Mouse (Mus musculus) midbrain, postnatal 0 days (tissue): ENCODE measurements around the gene Sipa1l1. TPM values are rescaled to one million over a fixed set of nuclear protein-coding genes. Genes with fewer than 3 reads are reported as not detected.

Experiments used
- ATAC-seq: fragments of 200-750 bp; cut with Nextera tagmentation; 2 replicates; pipeline ENCODE4 v1.8.0; 2017; ENCODE audit warnings: moderate number of reproducible peaks, mild to moderate bottlenecking, moderate TSS enrichment, moderate library complexity; ENCODE audit not compliant: low FRiP score
- DNase-seq: peaks from one replicate; pipeline ENCODE4 v3.0.0-alpha.2; 2015; ENCODE audit warnings: low spot score
- H3K27ac ChIP-seq: fragments of 300-500 bp; sonication (generic); 2 replicates; pipeline ENCODE4 v1.5.1; 2014; ENCODE audit warnings: low read depth, mild to moderate bottlenecking, low read length, mixed read lengths
- H3K27me3 ChIP-seq: fragments of 300-500 bp; sonication (generic); 2 replicates; pipeline ENCODE4 v1.6.1; 2014; ENCODE audit warnings: low read length, control low read depth, mixed read lengths; ENCODE audit not compliant: insufficient read depth
- H3K36me3 ChIP-seq: fragments of 300-500 bp; sonication (generic); 2 replicates; pipeline ENCODE4 v1.6.1; 2014; ENCODE audit warnings: low read length, control low read depth, mixed read lengths; ENCODE audit not compliant: insufficient read depth
- H3K4me1 ChIP-seq: fragments of 300-500 bp; sonication (generic); 2 replicates; pipeline ENCODE4 v1.6.1; 2014; ENCODE audit warnings: mild to moderate bottlenecking, control low read depth, antibody characterized with exemption, low read length, mixed read lengths; ENCODE audit not compliant: insufficient read depth
- H3K4me2 ChIP-seq: fragments of 300-500 bp; sonication (generic); 2 replicates; pipeline ENCODE4 v1.6.1; 2014; ENCODE audit warnings: low read depth, mild to moderate bottlenecking, low read length, mixed read lengths; ENCODE audit not compliant: poor library complexity, severe bottlenecking
- H3K4me3 ChIP-seq: fragments of 300-500 bp; sonication (generic); 2 replicates; pipeline ENCODE4 v1.5.1; 2014; ENCODE audit warnings: low read depth, mild to moderate bottlenecking, low read length, moderate library complexity
- H3K9ac ChIP-seq: fragments of 300-500 bp; sonication (generic); replicated peaks from 2 replicates; pipeline ENCODE4 v1.6.1; 2014; ENCODE audit warnings: mild to moderate bottlenecking, low read length, moderate library complexity, mixed read lengths; ENCODE audit not compliant: poor library complexity, severe bottlenecking
- H3K9me3 ChIP-seq: fragments of 300-500 bp; sonication (generic); 2 replicates; pipeline ENCODE4 v1.6.1; 2016; ENCODE audit warnings: low read length, control low read depth
- CTCF ChIP-seq: IDR thresholded peaks from 2 replicates; pipeline ENCODE4 v1.5.1; 2016; ENCODE audit warnings: antibody characterized with exemption, mild to moderate bottlenecking
- WGBS: fragments of 180-500 bp; shearing (Covaris S2); extraction: QIAGEN DNeasy Blood & Tissue Kit; methylation state at CpG from one replicate; pipeline ENCODE4 v1.1.7; 2014; 5-methylcytosine and 5-hydroxymethylcytosine counted together
- polyA plus RNA-seq: library from polyadenylated mRNA; unstranded; fragments of >200 nt; fragmentation: Nextera tagmentation; extraction: Ambion mirVana; gene quantifications from 2 replicates; pipeline ENCODE4 v1.2.1, GENCODE M21; 2015
- total RNA-seq: library from RNA; depleted of rRNA; stranded (reverse); fragments of >200 nt; gene quantifications from 2 replicates; pipeline ENCODE4 v1.2.3, GENCODE M21; 2014

Sipa1l1 gene
- total and polyA plus RNA-seq, 2 experiments from 2014 or later: 7.1 to 22.2 TPM

DNA sequence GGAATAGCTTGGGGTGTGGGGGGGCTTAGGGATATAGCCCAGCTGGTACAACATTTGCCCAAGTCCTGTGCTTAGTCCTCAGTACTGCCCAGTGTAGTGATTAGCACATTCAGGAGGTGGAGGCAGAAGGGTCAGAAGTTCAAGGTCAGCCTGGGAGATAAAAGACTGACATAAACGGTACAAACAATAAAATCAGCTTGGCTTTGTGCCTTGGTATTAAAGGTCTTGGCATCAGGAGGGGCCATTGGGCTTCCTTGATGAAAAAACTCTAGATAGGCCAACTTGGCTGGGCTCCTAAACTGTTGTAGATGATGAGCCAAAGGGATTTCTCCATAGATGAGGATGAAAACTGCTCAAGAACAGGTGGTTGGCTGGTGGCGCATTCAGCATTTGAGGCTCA, 283.3 kb downstream of the Sipa1l1 start:
- TF ChIP-seq CTCF: no peak
- Histone ChIP-seq H3K27ac (no peak overlapping the region), H3K36me3 (no peaks in the 10 kb centered on the region; the same call in 1 of the 2 replicates), H3K9me3 (no peaks in the 10 kb centered on the region), H3K27me3 (no peaks in the 10 kb centered on the region), H3K4me2 (no peak overlapping the region), H3K4me3 (no peak overlapping the region), H3K4me1 (no peaks in the 10 kb centered on the region), H3K9ac (no peak overlapping the region)
- DNase-seq (no peak), ATAC-seq (no peak)
- WGBS: 89% methylated on average over 2 of the region's 2 CpGs

DNA sequence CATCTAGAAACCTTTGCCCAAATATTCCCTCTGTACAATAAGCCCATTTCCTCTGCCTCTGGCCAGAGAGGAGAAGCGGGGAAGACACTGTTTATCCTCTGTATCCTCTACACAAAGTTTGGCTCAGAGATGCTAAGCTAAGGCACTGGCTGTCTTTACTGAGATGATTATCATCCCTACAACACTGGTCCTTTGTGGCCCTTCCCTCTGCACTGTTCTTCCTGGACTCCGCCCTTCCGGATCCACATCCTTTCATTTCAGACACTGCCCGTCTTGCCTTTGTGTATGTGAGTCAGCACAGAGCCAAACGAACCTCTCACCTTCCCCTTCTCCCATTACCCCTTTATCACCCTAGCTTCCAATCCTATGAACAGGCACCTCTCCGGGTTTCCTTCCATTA, 285.3 kb downstream of the Sipa1l1 start:
- H3K9ac ChIP-seq: no peak overlapping the region
- no peak for DNase-seq
- no peaks in the 10 kb centered on the region for H3K4me1 ChIP-seq
- no peak overlapping the region for H3K4me3 ChIP-seq
- TF ChIP-seq CTCF: no peak
- no peaks in the 10 kb centered on the region for H3K36me3 ChIP-seq
- ATAC-seq: no peak
- H3K9me3 ChIP-seq: no peaks in the 10 kb centered on the region
- WGBS: 83% methylated on average over 6 of the region's 6 CpGs
- no peak overlapping the region for H3K4me2 ChIP-seq
- no peak overlapping the region for H3K27ac ChIP-seq
- H3K27me3 ChIP-seq: no peaks in the 10 kb centered on the region

DNA sequence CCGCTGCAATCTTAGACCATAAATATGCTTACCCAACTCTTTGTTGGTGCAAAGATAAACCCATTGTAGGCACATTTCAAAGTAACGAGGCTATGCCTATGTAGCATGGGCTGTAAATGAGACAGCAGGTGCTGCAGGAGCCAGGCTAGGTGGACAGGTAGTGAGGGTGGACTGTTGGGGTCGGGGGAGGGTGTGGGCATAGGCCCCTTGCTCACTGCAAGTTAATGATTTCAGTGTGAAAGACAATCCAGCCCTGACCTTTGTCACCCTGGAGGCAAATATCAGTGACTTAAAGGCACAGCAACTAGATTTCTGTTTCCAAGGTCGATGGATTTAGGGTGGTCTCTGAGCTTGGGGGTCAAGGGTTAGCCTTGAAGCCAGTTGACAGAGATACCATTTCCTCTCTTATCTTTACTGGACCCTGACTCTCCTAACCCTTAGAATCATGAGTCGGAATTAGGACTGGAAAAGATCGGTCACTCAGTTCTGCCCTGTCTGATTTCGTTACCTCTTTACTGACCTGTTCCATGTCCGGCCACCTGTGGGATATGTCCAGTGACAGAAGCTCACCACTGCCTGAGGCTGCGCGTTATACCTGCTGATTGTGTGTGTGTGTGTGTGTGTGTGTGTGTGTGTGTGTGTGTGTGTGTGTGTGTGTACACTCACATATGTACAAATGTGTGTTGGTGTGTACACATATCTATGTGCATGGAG, 286.7 kb downstream of the Sipa1l1 start:
- WGBS: 90% methylated on average over 10 of the region's 10 CpGs
- H3K27me3 ChIP-seq: no peaks in the 10 kb centered on the region
- H3K4me1 ChIP-seq: no peaks in the 10 kb centered on the region
- no peak for TF ChIP-seq CTCF
- H3K27ac ChIP-seq: no peak overlapping the region
- H3K9me3 ChIP-seq: no peaks in the 10 kb centered on the region
- H3K4me3 ChIP-seq: no peak overlapping the region
- H3K9ac ChIP-seq: no peak overlapping the region
- DNase-seq (no peak), ATAC-seq (no peak)
- no peaks in the 10 kb centered on the region for H3K36me3 ChIP-seq
- no peak overlapping the region for H3K4me2 ChIP-seq

DNA sequence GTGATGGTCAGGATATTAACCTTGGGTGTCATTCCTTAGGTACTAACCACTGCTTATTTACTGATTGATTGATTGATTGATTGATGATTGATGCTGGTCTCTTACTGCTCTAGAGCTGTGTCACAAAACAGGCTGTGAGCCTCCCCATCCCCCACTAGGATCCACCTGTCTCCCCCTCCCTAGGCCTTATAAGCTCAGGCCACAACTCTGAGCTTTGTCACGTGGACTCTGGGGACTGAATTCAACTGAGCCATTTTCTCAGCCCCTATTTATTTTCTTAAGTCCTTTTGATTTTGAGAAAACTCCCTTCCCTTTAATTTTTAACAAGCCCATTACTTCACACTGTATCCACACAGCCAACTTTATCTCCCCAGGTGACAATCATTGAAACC, 287.3 kb downstream of the Sipa1l1 start:
- no peaks in the 10 kb centered on the region for H3K36me3 ChIP-seq
- H3K27me3 ChIP-seq: no peaks in the 10 kb centered on the region
- H3K4me1 ChIP-seq: no peaks in the 10 kb centered on the region
- no peak for DNase-seq
- TF ChIP-seq CTCF: no peak
- H3K9me3 ChIP-seq: no peaks in the 10 kb centered on the region
- H3K4me2 ChIP-seq: no peak overlapping the region
- H3K4me3 ChIP-seq: no peak overlapping the region
- H3K27ac ChIP-seq: no peak overlapping the region
- 70% methylated on average over 1 of the region's 1 CpGs for WGBS
- no peak overlapping the region for H3K9ac ChIP-seq
- no peak for ATAC-seq

DNA sequence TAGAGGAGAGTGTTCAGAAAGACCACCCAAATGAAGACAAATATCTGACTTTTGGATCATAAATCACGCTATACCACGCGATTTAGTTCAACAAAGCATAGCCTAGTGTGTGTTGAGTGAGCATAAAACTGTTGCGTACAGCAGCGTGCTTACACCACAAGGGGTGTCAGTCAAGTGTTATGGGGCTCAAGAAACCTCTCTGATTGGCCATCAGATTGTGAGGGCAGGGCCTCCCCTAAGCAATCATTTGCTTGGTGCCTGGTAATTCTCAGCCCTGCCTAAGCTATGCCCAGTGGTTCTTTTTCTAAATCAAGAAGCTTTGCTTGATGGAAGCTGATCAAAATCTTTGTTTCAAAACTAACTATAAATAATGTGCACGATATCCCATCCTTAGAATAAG, 288.5 kb downstream of the Sipa1l1 start:
- no peak for TF ChIP-seq CTCF
- 94% methylated on average over 6 of the region's 6 CpGs for WGBS
- DNase-seq: no peak
- Histone ChIP-seq H3K9ac (no peak overlapping the region), H3K9me3 (no peaks in the 10 kb centered on the region), H3K36me3 (no peaks in the 10 kb centered on the region), H3K27ac (no peak overlapping the region), H3K4me2 (no peak overlapping the region), H3K27me3 (no peaks in the 10 kb centered on the region), H3K4me3 (no peak overlapping the region), H3K4me1 (no peaks in the 10 kb centered on the region)
- ATAC-seq: no peak

DNA sequence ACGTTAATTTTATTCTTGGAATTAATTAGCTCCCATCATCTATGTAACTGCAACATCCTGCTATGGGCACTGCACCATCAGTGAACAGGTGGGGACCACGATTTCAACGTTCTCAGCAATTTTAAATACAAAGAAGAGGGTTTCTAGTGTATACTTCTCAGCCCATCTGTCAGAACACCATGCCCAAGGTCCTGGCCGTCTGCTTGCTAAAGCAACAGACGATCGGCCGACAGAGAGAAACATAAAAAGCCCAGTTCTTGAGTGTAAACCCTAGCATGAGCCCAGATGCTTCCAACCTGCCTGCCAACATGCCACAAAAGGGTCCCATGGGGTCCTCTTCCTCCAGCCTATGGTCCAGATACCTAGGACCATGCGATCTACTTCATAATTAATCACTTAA, 288.9 kb downstream of the Sipa1l1 start:
- WGBS: 90% methylated on average over 8 of the region's 8 CpGs

More for the DNA sequence above, 288.9 kb downstream of the Sipa1l1 start:
- Histone ChIP-seq H3K36me3 (no peaks in the 10 kb centered on the region), H3K9me3 (no peaks in the 10 kb centered on the region), H3K4me2 (no peak overlapping the region), H3K27ac (no peak overlapping the region), H3K27me3 (no peaks in the 10 kb centered on the region), H3K4me3 (no peak overlapping the region), H3K4me1 (no peaks in the 10 kb centered on the region), H3K9ac (no peak overlapping the region)
- DNase-seq (peak; percentile 42), ATAC-seq (no peak)
- TF ChIP-seq CTCF: no peak
